Mouse (Mus musculus) macrophage (primary cell): ENCODE data around the gene E430018J23Rik. TPM values are rescaled to one million over a fixed set of nuclear protein-coding genes. Genes with fewer than 3 reads are reported as not detected.
"Not testable (repeated sequence)": the region's sequence is repeated elsewhere in the genome, so short reads cannot be mapped to it uniquely, and the experiment has no call there.

Experiments
- H3K27ac ChIP-seq: fragments of 350-480 bp; formaldehyde crosslinking; 2 replicates; pipeline ENCODE4 v1.9.0; 2021
- H3K36me3 ChIP-seq: fragments of 350-480 bp; formaldehyde crosslinking; 2 replicates; pipeline ENCODE4 v1.9.0; 2021; ENCODE audit errors: inconsistent target
- H3K4me3 ChIP-seq: fragments of 350-480 bp; formaldehyde crosslinking; 2 replicates; pipeline ENCODE4 v1.9.0; 2021; ENCODE audit errors: inconsistent target
- H3K79me2 ChIP-seq: fragments of 350-480 bp; formaldehyde crosslinking; 2 replicates; pipeline ENCODE4 v1.9.0; 2021; ENCODE audit errors: inconsistent target
- WGBS: methylation state at CpG from one replicate; pipeline ENCODE4 v1.1.7; 2026; ENCODE audit warnings: inconsistent platforms; ENCODE audit not compliant: missing documents; 5-methylcytosine and 5-hydroxymethylcytosine counted together
- polyA plus RNA-seq: library from polyadenylated mRNA; stranded (reverse); fragments of 250-400 nt; gene quantifications from 3 replicates; pipeline ENCODE4 v1.2.4, GENCODE M21; 2018; ENCODE audit warnings: inconsistent platforms
- total RNA-seq, 78 experiments: library from RNA; depleted of rRNA; stranded (reverse); fragments of 250-400 nt; gene quantifications; 1 replicate in 9 of 78; 2 replicates in 24 of 78; 3 replicates in 43 of 78; 4 replicates in 2 of 78; pipeline ENCODE4 v1.2.4; 2018; ENCODE audit warnings: inconsistent platforms in 56 of 78

The E430018J23Rik gene
- total RNA-seq (2018; cell fraction: chromatin; rRNA removed), result 1 to 10 TPM in 22 of 26 experiments, under 1 TPM in 4; 0.37 to 8.9 (median 2.3) TPM
- total RNA-seq (2018; cell fraction: cytosol; rRNA removed), result 1 to 10 TPM in 20 of 26 experiments, under 1 TPM in 6; 0.66 to 3.2 (median 2.0) TPM
- total RNA-seq (2018; cell fraction: nucleus; rRNA removed), result 1 to 10 TPM in 21 of 26 experiments, under 1 TPM in 5; 0.39 to 6.4 (median 1.7) TPM
- 1.3 to 3.1 TPM (median 1.6 TPM) in 3 replicates for polyA plus RNA-seq

- 0% methylated on average over 45 of the region's 45 CpGs for WGBS
- Histone ChIP-seq H3K4me3 (peak within 1 kb of the TSS; percentile 56), H3K79me2 (no peaks in the 10 kb centered on the region), H3K36me3 (peaks cover 3% of the 10 kb centered on the region; the same call in 1 of the 2 replicates), H3K27ac (peak within 1 kb of the TSS; percentile 25; the same call in 1 of the 2 replicates)
These were observed at the start of gene E430018J23Rik for GRCm38 (mm10) chr7:127393157-127393943. Gene E430018J23Rik (minus strand): TSS chr7:127393629.

DNA sequence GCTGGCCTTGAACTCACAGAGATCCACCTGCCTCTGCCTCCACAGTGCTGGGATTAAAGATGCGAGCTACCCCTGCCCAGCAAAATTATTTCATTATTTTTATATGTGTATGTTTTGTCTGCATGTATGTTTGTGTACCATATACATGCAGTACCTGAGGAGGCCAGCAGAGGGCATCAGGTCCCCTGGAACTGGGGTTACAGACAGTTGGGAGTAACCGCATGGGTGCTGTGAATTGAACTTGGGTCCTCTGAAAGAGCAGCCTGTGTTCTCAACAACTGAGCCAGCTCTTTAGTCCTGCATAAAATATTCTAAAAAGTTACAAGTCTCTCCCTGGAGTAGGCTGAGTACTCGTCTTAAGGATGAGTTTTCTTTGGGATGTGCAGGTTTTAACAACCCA is 44.3 kb upstream of the E430018J23Rik start:
- WGBS, result 100% methylated on average over 2 of the region's 3 CpGs
- Histone ChIP-seq H3K4me3 (no peak overlapping the region), H3K79me2 (no peaks in the 10 kb centered on the region), H3K27ac (no peak overlapping the region), H3K36me3 (no peaks in the 10 kb centered on the region)

DNA sequence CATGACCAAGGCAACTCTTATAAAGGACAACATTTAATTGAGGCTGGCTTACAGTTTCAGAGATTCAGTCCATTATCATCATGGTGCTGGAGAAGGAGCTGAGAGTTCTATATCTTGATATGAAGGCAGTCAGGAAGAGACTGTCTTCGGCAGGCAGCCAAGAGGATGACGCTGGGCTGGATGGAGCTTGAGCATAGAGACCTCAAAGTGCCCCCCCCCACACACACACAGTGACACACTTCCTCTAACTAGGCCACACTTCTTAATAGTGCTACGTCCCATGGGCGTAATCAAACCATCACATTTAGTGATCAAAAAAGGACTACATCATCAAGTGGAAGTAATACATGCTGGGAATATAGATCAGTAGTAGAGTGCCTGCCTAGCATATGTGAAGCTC is 41.8 kb upstream of the E430018J23Rik start:
- no peaks in the 10 kb centered on the region for H3K36me3 ChIP-seq
- no peaks in the 10 kb centered on the region for H3K79me2 ChIP-seq
- H3K27ac ChIP-seq, result no peak overlapping the region
- WGBS, result 70% methylated on average over 4 of the region's 4 CpGs
- H3K4me3 ChIP-seq, result no peak overlapping the region

DNA sequence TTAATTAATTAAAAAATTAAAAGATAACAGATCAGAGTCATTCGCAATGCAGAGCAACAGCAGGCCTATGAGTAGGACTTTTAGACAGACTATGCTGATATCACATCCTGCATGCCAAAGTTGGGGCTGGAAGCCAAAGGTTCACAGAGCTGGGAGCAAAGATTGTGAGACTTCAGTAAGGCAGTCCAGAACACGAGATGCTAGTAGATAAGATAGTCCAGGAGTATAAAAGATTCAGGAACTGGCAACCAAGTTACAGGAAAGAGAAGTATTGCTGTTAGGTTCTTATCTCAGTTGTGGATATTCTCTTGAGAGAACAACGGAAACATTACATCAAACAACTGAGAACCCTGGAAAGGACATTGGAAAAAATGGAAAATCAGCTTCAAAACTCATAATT is 32.9 kb upstream of the E430018J23Rik start:
- H3K79me2 ChIP-seq, result peaks cover 2% of the 10 kb centered on the region; the same call in 1 of the 2 replicates
- 68% methylated on average over 3 of the region's 3 CpGs for WGBS
- no peak overlapping the region for H3K4me3 ChIP-seq

GRCm38 (mm10) chr7:127425911-127426310 is 32.5 kb upstream of the E430018J23Rik start:
- Histone ChIP-seq H3K79me2 (peaks cover 6% of the 10 kb centered on the region; the same call in 1 of the 2 replicates), H3K4me3 (no peak overlapping the region), H3K36me3 (no peaks in the 10 kb centered on the region), H3K27ac (no peak overlapping the region)
- 96% methylated on average over 2 of the region's 2 CpGs for WGBS

More for the DNA sequence above, 32.9 kb upstream of the E430018J23Rik start:
- H3K27ac ChIP-seq, result no peak overlapping the region
- H3K36me3 ChIP-seq, result no peaks in the 10 kb centered on the region

DNA sequence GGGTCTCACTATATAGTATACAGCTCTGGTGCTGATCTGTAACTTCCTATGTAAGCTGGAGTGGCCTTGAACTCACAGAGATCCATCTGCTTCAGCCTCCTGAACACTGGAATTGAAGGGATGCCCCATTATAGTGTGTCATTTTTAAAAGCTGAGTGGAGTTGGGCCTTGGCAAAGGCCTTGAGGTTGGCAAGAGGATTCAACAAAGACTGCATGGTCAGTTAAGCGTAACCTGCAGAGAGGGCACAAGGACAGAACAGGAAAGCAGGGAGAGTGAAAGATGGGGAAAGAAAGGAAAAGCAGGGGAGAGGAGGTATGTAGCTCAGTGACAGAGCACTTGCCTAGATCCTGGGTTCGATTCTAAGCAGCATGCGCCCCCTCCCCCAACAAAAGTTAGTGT is 31.9 kb upstream of the E430018J23Rik start:
- Histone ChIP-seq H3K4me3 (no peak overlapping the region), H3K27ac (no peak overlapping the region), H3K79me2 (peaks cover 8% of the 10 kb centered on the region; the same call in 1 of the 2 replicates), H3K36me3 (no peaks in the 10 kb centered on the region)
- WGBS, result 85% methylated on average over 3 of the region's 3 CpGs

DNA sequence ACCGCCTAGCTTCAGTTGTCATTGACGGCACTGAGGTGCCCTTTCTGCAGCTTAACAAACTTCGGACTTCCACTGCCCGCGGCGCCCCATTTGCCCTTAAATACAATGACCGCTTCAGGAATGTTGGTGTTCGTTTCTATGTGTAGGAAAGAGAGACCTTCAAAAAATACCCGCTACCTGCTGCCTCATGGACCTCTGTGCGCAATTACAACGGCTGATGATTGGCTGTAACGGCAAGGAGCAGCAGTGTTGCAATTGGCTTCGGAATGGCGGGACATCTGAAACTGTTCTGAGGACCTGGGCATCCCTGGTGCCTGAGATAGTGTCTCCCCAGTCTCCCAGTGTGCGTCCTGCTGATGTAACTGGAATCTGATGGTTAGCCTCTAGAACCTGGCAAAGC is 28.8 kb upstream of the E430018J23Rik start:
- no peaks in the 10 kb centered on the region for H3K36me3 ChIP-seq
- WGBS, result under 1% methylated on average over 15 of the region's 15 CpGs
- H3K4me3 ChIP-seq, result peak overlapping the region; percentile 83
- no peak overlapping the region for H3K27ac ChIP-seq
- peaks cover 8% of the 10 kb centered on the region; the same call in 1 of the 2 replicates for H3K79me2 ChIP-seq

- peak within 1 kb of the TSS; percentile 45; the same call in 1 of the 2 replicates for H3K27ac ChIP-seq
- peaks cover 8% of the 10 kb centered on the region; the same call in 1 of the 2 replicates for H3K79me2 ChIP-seq
- H3K4me3 ChIP-seq, result peak within 1 kb of the TSS; percentile 83
- 2% methylated on average over 42 of the region's 48 CpGs for WGBS
- H3K36me3 ChIP-seq, result no peaks in the 10 kb centered on the region
These were observed 28.2 kb upstream of the E430018J23Rik start, which contains the start of gene Zfp688 for GRCm38 (mm10) chr7:127421388-127422191. Gene Zfp688 (minus strand): TSS chr7:127422068.

DNA sequence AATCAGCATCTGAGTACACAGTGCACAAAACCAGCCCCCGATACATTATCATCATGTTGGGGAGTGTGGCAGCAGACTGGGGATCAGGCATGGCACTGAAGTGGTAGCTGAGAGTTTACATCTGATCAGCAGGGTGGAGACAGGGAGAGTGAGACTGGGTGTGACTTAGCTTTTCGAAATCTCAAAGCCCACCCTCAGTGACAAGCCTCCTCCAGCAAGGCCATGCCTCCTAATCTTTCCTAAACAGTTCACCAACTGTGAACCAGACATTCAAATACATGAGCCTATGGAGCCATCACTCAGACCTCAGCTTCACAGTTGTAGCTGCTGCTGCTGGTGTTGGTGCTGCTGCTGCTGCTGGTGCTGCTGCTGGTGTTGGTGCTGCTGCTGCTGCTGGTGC is 18.0 kb upstream of the E430018J23Rik start:
- H3K27ac ChIP-seq, result no peak overlapping the region
- H3K79me2 ChIP-seq, result no peaks in the 10 kb centered on the region
- no peaks in the 10 kb centered on the region for H3K36me3 ChIP-seq
- 95% methylated on average over 2 of the region's 2 CpGs for WGBS
- H3K4me3 ChIP-seq, result no peak overlapping the region

DNA sequence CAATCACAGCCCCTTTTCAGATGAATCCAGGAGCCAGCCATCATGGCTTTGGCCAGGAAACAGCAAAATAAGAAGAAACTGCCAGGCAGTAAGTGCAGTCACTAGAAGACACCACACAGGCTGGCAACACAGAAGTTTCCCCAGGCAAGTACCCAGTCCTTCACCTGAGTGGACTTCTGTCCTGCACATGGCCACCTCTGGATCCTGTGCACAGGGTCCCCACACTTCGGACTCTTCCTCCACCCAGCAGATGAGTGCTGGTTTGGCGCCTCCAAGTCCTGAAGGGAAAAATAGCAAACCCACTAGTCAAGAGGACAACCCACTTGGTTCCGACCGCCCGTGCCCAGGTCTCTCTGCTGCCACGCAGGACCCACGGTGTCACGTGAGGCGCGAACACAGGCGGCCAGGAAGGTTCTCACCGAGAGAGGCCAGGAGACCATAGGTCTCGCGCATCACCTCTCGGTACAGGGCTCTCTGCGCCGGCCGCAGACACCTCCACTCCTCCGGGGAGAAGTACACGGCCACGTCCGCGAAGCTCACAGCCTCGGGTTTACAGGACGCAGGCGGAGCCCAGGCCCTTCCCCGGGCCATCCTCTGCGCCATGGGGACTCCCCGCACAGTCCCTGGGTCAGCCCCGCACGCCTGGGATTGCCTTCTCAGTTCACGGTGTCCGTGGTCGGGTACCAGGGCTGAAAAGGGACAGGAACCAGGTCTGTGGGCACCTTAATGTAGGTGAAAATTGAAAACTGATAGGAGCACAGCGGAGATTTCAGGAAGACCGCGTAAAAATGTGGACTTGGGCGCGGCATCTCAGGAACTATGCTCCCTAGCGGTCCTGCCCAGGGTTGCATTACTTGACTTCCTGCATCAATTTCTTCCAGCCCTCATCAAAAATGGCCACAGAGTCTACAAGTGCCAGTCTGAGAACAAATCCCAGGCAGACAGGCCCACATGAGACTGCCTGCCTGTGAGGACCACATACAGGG is 12.9 kb upstream of the E430018J23Rik start, which contains the start of gene Zfp764:
Gene Zfp764 (minus strand): TSS at position 821 of the 986 bp plus-strand sequence.
- not testable (repeated sequence) for H3K79me2 ChIP-seq, H3K36me3 ChIP-seq
- peak within 1 kb of the TSS; percentile 53 for H3K4me3 ChIP-seq
- WGBS, result 3% methylated on average over 39 of the region's 40 CpGs
- H3K27ac ChIP-seq, result peak within 1 kb of the TSS; percentile 55

DNA sequence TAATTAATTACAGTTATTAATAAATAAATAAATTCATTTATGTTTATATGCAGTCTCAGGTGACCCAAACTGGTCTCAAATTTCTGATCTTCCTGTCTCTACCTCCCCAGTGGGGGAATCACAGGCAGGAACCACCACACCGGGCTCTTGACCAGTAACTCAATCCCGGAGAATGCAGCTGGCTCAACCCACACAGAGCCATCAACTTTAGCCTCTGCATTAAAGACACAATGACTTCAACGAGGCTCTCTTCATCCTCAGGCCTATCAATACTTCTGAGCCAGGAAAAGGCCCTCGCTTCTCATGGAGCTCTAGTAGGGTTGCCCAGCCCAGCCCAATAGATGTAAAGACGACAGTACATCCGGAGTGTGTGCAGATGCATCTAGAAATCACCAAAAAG is 10.7 kb upstream of the E430018J23Rik start:
- not testable (repeated sequence) for H3K27ac ChIP-seq, H3K4me3 ChIP-seq, H3K36me3 ChIP-seq, H3K79me2 ChIP-seq
- 95% methylated on average over 6 of the region's 6 CpGs for WGBS

- 68% methylated on average over 2 of the region's 2 CpGs for WGBS
- H3K36me3 ChIP-seq, result no peaks in the 10 kb centered on the region
- no peak overlapping the region for H3K27ac ChIP-seq
- no peak overlapping the region for H3K4me3 ChIP-seq
- no peaks in the 10 kb centered on the region for H3K79me2 ChIP-seq
These were observed 9.6 kb upstream of the E430018J23Rik start for GRCm38 (mm10) chr7:127402980-127403379.

- 64% methylated on average over 3 of the region's 3 CpGs for WGBS
- Histone ChIP-seq H3K36me3 (no peaks in the 10 kb centered on the region), H3K27ac (no peak overlapping the region), H3K4me3 (no peak overlapping the region), H3K79me2 (no peaks in the 10 kb centered on the region)
These were observed 6.9 kb upstream of the E430018J23Rik start for GRCm38 (mm10) chr7:127400355-127400754.
